Mouse (Mus musculus): ENCODE results near the gene Parl. TPM values are rescaled to one million over a fixed set of nuclear protein-coding genes. Genes with fewer than 3 reads are reported as not detected.

Gene Parl
- 118 and 133 TPM in 2 replicates for polyA plus RNA-seq (2016; fragmentation: Nextera tagmentation; extraction: Ambion mirVana)

DNA sequence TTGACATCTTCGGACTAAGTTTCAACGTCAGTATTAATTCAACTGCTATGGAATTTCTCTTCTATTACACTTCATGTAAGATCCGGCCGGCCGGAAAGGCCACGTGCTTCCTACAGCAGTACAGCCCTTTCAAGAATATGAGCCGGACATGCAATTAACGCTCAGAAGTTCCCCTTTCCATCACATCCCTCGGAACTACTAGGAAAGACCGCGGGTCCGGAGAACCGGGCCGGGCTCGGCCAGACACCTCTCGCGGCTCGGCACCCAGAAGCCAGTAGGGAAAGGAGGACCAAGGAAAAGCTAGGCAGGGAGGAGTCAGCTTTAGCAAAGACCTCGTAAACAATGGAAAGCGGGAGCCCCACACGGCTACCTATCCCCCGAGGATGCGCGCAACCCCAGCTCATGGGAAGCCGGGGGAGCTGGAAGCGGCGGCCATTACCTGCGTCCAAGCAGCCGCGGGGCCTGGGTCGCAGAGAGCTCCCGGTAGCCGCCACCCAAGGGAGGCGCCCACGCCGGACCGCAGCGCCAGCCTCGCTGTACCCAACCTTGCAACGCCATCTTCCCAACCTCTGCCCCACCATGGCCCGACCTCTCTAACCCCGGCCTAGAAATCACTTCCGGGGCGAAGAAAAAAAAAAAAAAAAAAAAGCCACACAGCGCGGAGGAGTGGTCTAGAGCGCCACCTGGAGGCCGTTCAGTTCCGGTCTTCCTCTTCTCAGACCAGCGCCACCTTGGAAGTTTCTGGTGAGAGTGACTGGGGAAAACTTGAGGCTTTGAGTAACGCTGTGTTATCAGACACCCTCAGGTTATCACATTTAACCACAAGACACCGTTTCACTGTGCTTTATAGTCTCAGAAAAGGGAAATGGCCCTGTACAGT, at the start of gene Parl:
TSS of gene Parl (minus strand) at position 618 of the 880 bp plus-strand sequence.
- Histone ChIP-seq H3K4me1 (replicated peaks) (peaks cover 19% of the 10 kb centered on the region), H3K4me3 (peak within 1 kb of the TSS; percentile 89), H3K36me3 (peaks cover 19% of the 10 kb centered on the region), H3K27me3 (ENCODE audit: insufficient read depth, poor library complexity, severe bottlenecking) (no peaks in the 10 kb centered on the region), H3K27ac (peak within 1 kb of the TSS; percentile 95), H3K9me3 (no peaks in the 10 kb centered on the region)
- DNase-seq (ENCODE audit: low spot score), result peak; percentile 88
- under 1% methylated on average over 52 of the region's 52 CpGs for WGBS

DNA sequence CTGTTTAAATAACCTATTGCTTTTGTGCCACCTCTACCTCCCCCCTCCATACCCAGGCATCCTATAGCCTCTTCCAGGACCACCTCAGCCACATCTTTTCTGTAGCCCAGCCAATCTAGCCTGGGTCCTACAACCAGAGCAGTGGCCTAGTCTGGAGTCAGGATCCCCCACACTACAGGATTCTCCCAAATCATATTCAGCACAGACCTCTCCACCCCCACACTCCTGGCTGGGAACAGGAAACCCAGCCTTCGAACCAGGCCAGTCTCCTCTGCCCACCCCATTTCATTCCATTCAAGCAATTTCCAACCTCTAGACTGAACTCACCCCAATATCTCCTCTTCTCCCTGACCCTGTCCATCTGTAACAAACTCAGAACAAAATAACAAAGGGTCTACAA, 43.3 kb upstream of the Parl start:
- H3K27me3 ChIP-seq (ENCODE audit: insufficient read depth, poor library complexity, severe bottlenecking), result no peaks in the 10 kb centered on the region
- 90% methylated on average over 1 of the region's 1 CpGs for WGBS
- H3K9me3 ChIP-seq, result no peaks in the 10 kb centered on the region
- peaks cover 75% of the 10 kb centered on the region for H3K36me3 ChIP-seq
- DNase-seq (ENCODE audit: low spot score), result no peak
- no peak overlapping the region for H3K4me3 ChIP-seq
- H3K4me1 ChIP-seq (replicated peaks), result no peaks in the 10 kb centered on the region
- no peak overlapping the region for H3K27ac ChIP-seq

DNA sequence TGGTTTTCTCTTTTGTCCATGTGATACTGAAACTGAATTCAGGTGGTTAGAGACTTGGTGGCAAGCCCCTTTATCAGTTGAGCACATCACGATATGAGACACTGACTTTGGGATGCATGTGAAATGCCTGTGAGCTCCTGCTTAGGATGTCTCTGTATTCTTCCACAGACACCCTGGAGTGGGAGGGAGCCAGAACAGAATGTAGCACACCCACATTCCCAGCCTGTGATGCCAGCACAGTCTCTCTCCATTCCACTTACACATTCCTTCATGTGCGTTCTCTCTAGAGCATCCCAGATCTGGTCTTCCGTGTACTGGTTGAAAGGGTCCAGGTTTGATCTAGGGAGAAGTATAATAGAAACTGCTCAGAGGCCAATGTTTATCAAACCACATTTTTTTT, 36.4 kb upstream of the Parl start:
- Histone ChIP-seq H3K9me3 (no peaks in the 10 kb centered on the region), H3K4me3 (no peak overlapping the region), H3K36me3 (peaks cover 84% of the 10 kb centered on the region), H3K27ac (no peak overlapping the region), H3K4me1 (replicated peaks) (no peaks in the 10 kb centered on the region), H3K27me3 (ENCODE audit: insufficient read depth, poor library complexity, severe bottlenecking) (no peaks in the 10 kb centered on the region)
- 96% methylated on average over 3 of the region's 3 CpGs for WGBS
- DNase-seq (ENCODE audit: low spot score), result no peak

DNA sequence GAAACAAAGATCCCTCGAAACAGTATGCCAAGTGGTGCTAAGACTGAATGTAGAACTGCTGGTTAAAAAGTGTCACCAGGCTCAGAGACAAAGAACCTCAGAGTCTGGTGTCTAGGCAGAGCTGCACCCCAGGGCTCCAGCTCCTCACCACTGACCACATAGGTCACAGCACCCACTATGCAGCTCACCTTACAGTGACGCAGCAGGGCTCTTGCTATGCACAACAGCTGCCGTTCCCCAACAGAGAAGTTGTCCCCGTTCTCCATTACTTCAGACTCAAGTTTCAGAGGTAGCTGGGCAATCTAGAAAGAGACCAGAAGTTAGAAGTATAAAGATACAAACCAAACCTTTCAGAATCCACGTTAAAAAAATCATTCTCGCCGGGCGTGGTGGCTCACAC, 32.7 kb upstream of the Parl start:
- H3K27ac ChIP-seq, result no peak overlapping the region
- H3K4me1 ChIP-seq (replicated peaks), result 0 out of 2 replicates have a peak, but pooled peaks cover 5% of the 10 kb centered on the region
- H3K9me3 ChIP-seq, result no peaks in the 10 kb centered on the region
- peaks cover 85% of the 10 kb centered on the region for H3K36me3 ChIP-seq
- H3K27me3 ChIP-seq (ENCODE audit: insufficient read depth, poor library complexity, severe bottlenecking), result no peaks in the 10 kb centered on the region
- no peak overlapping the region for H3K4me3 ChIP-seq
- WGBS, result 94% methylated on average over 8 of the region's 8 CpGs
- DNase-seq (ENCODE audit: low spot score), result no peak

DNA sequence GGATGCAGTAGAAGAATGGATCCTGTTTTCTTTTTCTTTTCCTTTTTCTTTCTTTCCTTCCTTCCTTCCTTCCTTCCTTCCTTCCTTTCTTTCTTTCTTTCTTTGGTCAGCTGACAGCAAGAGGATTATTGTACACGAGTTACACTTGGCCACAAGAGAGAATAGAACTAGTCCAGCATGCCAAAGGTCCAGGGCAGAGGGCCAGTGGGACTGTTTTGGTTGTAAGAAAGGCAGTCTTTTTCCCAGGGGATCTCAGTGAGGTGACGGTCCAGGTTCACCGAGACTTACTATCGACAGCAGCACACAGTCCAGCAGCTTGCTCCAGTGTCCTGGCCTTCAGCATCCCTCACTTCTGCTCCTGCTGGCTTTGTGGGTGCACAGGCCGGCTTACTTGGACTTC, 26.1 kb upstream of the Parl start:
- no peak overlapping the region for H3K27ac ChIP-seq
- no peaks in the 10 kb centered on the region for H3K27me3 ChIP-seq (ENCODE audit: insufficient read depth, poor library complexity, severe bottlenecking)
- no peak overlapping the region for H3K4me3 ChIP-seq
- 90% methylated on average over 5 of the region's 5 CpGs for WGBS
- H3K4me1 ChIP-seq (replicated peaks), result 0 out of 2 replicates have a peak, but pooled peaks cover 5% of the 10 kb centered on the region
- H3K36me3 ChIP-seq, result peaks cover 44% of the 10 kb centered on the region
- no peak for DNase-seq (ENCODE audit: low spot score)
- no peaks in the 10 kb centered on the region for H3K9me3 ChIP-seq

DNA sequence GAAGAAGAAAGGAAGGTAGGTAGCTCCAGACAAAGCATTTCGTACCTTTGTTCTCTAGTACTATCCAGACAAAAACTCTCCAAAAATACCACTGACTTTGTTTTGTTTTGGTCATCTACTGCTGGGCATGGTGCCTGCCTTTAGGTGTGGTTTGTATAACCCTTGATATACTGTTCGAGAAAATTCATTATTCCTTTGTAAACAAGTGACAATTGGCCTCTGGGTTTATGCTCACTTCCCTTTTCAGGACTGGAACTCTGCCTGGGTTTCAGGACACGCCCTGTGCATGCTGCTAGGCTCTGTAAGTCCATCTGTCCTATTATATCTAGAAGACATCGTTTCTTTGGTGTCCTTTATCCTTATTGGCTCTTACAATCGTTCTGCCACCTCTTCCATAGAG, 23.1 kb upstream of the Parl start, which contains the start of gene Cyp2ab1:
TSS of gene Cyp2ab1 (minus strand) at position 119 of the 400 bp plus-strand sequence.
- H3K9me3 ChIP-seq, result no peaks in the 10 kb centered on the region
- H3K4me1 ChIP-seq (replicated peaks), result no peaks in the 10 kb centered on the region
- WGBS, result 82% methylated on average over 5 of the region's 5 CpGs
- H3K36me3 ChIP-seq, result peaks cover 18% of the 10 kb centered on the region
- no peak within 1 kb of the TSS for H3K27ac ChIP-seq
- DNase-seq (ENCODE audit: low spot score), result no peak
- no peak within 1 kb of the TSS for H3K4me3 ChIP-seq
- no peaks in the 10 kb centered on the region for H3K27me3 ChIP-seq (ENCODE audit: insufficient read depth, poor library complexity, severe bottlenecking)

DNA sequence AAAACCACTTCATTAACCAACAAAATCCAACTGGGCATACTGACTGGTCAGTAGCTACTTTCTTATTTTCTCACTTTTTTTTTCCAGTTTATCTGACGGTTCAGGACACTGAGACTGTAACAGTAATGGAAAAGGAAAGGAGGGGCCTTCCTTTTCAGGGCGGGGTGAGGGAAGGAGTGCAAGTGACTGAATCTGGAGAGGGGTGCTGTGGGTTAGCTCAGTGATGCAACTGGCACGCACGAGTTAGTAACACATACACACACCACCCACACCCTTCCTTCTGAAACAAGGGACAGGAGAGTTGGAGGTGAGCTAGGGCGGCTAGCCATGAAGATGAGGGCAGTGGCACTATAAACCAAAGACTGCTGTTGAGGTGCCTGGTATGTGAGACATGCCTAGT, 21.7 kb upstream of the Parl start:
- H3K4me1 ChIP-seq (replicated peaks), result no peaks in the 10 kb centered on the region
- no peak overlapping the region for H3K4me3 ChIP-seq
- 80% methylated on average over 5 of the region's 5 CpGs for WGBS
- H3K36me3 ChIP-seq, result peaks cover 6% of the 10 kb centered on the region; the same call in 1 of the 2 replicates
- DNase-seq (ENCODE audit: low spot score), result no peak
- H3K27me3 ChIP-seq (ENCODE audit: insufficient read depth, poor library complexity, severe bottlenecking), result no peaks in the 10 kb centered on the region
- no peak overlapping the region for H3K27ac ChIP-seq
- H3K9me3 ChIP-seq, result no peaks in the 10 kb centered on the region

DNA sequence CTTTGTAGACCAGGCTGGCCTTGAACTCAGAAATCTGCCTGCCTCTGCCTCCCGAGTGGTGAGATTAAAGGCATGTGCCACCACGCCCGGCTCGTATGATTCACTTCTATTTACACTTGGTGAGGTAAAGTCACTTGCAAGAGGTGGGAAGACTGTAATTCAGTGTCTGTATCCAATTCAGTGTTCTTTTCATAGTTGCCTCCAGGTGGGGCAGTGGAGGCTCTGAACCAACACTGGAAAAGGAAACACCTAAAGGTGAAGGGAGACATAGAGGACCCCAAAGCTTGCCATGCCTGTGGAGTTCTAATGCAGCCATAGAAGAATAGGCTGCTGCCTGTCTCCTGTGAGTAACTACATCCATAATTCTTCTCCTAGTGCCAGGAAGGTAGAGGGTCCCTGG, 20.1 kb upstream of the Parl start:
- WGBS, result 85% methylated on average over 4 of the region's 4 CpGs
- H3K4me1 ChIP-seq (replicated peaks), result no peaks in the 10 kb centered on the region
- no peaks in the 10 kb centered on the region for H3K9me3 ChIP-seq
- no peak for DNase-seq (ENCODE audit: low spot score)
- no peak overlapping the region for H3K27ac ChIP-seq
- no peak overlapping the region for H3K4me3 ChIP-seq
- no peaks in the 10 kb centered on the region for H3K36me3 ChIP-seq
- no peaks in the 10 kb centered on the region for H3K27me3 ChIP-seq (ENCODE audit: insufficient read depth, poor library complexity, severe bottlenecking)

DNA sequence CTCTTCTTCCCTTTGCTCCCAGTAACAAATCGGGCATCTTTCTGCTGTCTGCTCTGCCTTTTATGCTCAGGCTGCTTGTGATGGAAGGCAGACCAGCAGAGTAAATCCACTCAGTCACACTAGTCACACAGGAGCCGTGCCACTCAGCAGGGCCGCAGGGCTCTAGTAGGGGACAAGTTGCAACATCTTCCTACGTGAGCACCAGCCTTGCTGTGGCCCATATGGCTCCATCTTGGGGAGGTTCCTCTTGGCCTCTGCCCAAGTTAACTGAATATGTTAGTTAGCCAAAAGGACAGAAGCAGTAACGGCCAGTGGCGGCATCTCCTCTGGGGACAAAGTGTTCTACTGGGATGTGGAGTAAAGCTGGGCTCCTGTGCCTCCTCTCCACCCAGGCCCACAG, 14.6 kb upstream of the Parl start:
- no peaks in the 10 kb centered on the region; the same call in 1 of the 2 replicates for H3K4me1 ChIP-seq (replicated peaks)
- 90% methylated on average over 6 of the region's 6 CpGs for WGBS
- no peaks in the 10 kb centered on the region for H3K27me3 ChIP-seq (ENCODE audit: insufficient read depth, poor library complexity, severe bottlenecking)
- H3K36me3 ChIP-seq, result no peaks in the 10 kb centered on the region
- H3K4me3 ChIP-seq, result no peak overlapping the region
- no peaks in the 10 kb centered on the region for H3K9me3 ChIP-seq
- H3K27ac ChIP-seq, result no peak overlapping the region
- no peak for DNase-seq (ENCODE audit: low spot score)

DNA sequence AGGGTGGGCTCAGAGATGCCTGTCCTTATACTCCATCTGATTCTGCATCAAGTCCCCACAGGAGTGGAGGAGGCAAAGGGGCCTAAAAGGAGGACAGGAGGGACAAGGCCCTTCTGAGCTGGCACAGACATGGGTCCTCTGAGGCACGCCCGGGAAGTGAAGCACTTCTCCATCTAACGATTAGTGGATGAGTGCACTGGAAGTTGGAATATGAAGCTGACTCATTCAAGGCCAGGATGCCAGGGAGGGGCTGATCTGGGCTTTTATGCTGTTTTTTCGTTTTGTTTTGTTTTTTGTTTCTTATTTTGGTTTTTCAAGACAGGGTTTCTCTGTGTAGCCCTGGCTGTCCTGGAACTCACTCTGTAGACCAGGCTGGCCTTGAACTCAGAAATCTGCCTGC, 13.1 kb upstream of the Parl start:
- H3K4me1 ChIP-seq (replicated peaks), result no peaks in the 10 kb centered on the region; the same call in 1 of the 2 replicates
- H3K4me3 ChIP-seq, result no peak overlapping the region
- no peaks in the 10 kb centered on the region for H3K9me3 ChIP-seq
- no peaks in the 10 kb centered on the region for H3K27me3 ChIP-seq (ENCODE audit: insufficient read depth, poor library complexity, severe bottlenecking)
- no peak for DNase-seq (ENCODE audit: low spot score)
- WGBS, result 89% methylated on average over 4 of the region's 4 CpGs
- no peak overlapping the region for H3K27ac ChIP-seq
- no peaks in the 10 kb centered on the region for H3K36me3 ChIP-seq

DNA sequence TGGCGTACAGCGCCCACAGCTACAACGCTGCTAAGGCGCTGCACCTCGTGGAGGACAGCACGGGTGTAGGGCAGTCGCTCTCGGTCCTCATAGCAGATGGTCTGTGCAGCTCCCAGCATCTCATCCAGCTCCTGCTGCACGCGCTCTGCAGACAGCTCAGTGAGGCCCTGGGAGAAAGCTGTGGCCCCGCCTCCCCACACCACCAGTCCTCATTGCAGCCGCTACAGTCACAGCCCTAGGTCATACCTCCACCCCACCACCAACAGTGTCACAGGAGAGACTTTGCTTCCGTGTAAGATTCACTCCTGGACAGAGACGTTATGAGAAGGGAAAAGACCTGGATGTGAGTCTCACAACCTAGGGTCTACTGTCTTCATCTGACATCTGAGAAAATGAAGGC, 10.1 kb upstream of the Parl start:
- DNase-seq (ENCODE audit: low spot score), result no peak
- Histone ChIP-seq H3K27me3 (ENCODE audit: insufficient read depth, poor library complexity, severe bottlenecking) (no peaks in the 10 kb centered on the region), H3K36me3 (no peaks in the 10 kb centered on the region), H3K27ac (no peak overlapping the region), H3K4me1 (replicated peaks) (no peaks in the 10 kb centered on the region; the same call in 1 of the 2 replicates), H3K9me3 (no peaks in the 10 kb centered on the region), H3K4me3 (no peak overlapping the region)
- WGBS, result 76% methylated on average over 14 of the region's 14 CpGs

DNA sequence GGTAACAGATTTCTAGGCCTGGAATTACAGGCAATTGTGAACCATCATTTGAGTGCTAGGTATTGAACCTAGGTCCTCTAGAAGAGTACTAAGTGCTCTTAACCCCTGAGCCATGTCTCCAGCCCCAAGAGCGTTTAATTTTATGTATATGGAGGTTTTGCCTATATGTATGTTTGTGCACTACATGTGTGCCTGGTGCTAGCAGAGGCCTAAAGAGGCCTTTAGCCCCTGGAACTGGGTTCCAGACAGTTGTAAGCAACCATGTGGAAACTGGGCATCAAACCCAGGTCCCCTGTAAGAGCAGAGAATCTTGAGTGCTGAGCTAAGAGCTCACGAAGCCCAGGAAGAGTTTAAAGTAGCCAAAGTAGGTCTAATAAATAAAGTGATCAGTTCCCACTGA, 2.1 kb downstream of the Parl start:
- 93% methylated on average over 2 of the region's 2 CpGs for WGBS
- no peak overlapping the region for H3K27ac ChIP-seq
- no peaks in the 10 kb centered on the region for H3K27me3 ChIP-seq (ENCODE audit: insufficient read depth, poor library complexity, severe bottlenecking)
- no peaks in the 10 kb centered on the region for H3K9me3 ChIP-seq
- peak overlapping the region; percentile 89; the same call in 1 of the 2 replicates for H3K4me3 ChIP-seq
- DNase-seq (ENCODE audit: low spot score), result no peak
- H3K36me3 ChIP-seq, result peaks cover 38% of the 10 kb centered on the region
- peaks cover 19% of the 10 kb centered on the region for H3K4me1 ChIP-seq (replicated peaks)

DNA sequence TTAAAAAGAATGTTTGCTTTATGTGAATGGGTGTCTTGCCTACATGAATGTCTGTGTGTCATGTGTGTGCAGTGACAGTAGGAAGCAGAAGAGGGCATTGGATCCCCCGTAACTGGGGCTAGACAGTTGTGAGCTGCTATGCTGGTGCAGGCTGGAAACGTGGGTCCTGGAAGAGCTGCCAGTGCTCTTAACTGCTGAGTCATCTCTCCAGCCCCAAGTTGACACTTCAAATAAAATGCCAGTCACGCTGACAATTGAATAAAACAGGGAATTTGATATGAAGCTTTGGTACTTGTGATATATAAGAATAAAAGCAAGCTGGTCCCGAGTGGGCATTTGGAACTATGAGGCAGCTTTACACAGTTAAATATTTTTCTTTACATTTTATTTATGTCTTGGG, 21.9 kb downstream of the Parl start:
- Histone ChIP-seq H3K9me3 (no peaks in the 10 kb centered on the region), H3K4me1 (replicated peaks) (no peaks in the 10 kb centered on the region), H3K36me3 (peaks cover 80% of the 10 kb centered on the region), H3K4me3 (no peak overlapping the region), H3K27ac (no peak overlapping the region), H3K27me3 (ENCODE audit: insufficient read depth, poor library complexity, severe bottlenecking) (no peaks in the 10 kb centered on the region)
- 91% methylated on average over 4 of the region's 4 CpGs for WGBS
- DNase-seq (ENCODE audit: low spot score), result no peak
